Mouse (Mus musculus) cerebellum, adult 9-11 months (tissue): ENCODE results near the gene Hivep2.
A peak's percentile ranks its signal among the peaks of the same experiment; 100 is the strongest.

Experiments used
- DNase-seq: peaks from one replicate; pipeline ENCODE4 v3.0.0; 2022

Hivep2 gene

GRCm38 (mm10) chr10:13973563-13974179, 7.8 kb downstream of the Hivep2 start:
- DNase-seq, result peak; percentile 50

DNA sequence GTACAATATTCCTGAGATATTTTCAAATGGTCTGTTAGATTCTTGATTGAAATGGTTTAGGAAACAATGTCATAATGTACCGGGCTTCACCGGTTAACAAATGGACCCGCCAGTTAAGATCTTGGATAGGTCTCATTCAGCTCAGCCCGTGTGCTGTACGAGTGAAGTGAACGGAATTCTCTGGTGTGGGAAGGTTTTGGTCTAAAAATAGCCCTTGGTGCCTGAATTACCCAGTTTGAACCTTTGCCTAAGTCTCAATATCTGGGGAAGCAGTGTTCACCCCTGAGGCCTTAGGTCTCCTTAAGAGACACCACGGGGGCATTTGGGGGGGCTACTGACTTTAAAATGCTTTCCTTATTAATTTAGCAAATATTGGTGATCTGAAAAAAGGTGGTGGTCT, 8.6 kb downstream of the Hivep2 start:
- DNase-seq, result no peak

DNA sequence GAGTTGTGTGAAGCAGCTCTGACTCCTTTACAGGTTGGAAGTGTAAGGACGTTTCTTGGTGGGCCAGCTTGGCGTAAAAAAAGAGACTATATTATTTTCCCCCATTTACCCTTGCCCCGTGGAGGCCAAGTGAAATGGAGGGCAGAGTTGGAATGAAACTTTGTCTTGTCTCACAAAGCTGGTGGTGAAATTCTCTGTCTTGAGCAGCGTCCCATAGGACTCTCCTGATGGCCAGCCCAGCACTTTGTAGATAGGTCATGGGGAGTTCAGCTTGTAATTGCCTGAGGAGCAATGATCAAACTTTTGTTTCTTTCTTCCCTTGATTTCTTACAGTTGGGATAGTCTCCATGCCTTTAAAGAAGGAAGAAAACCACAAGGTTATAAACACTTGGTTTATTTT, 10.0 kb downstream of the Hivep2 start:
- DNase-seq, result no peak

DNA sequence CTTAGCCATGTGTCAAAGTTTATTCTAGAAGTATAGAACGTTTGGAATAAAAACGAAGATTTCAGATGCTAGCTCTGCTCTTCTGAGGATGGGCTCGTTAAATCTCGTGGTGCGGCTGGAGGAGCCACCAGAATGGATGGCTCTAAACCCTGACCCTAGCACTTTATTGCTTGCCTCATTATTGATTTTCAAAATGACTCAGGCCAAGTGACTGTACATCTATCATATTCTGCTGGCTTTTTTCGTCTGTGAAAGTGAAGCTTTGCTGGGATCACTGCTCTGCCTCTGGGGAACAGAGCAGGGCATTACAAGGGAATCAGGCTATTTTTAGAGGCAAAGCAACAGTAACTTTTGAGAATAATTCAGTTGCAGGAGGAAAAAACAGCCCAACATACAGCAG, 10.4 kb downstream of the Hivep2 start:
- no peak for DNase-seq

- DNase-seq, result no peak
These were observed 16.4 kb downstream of the Hivep2 start for GRCm38 (mm10) chr10:13982271-13982670.

DNA sequence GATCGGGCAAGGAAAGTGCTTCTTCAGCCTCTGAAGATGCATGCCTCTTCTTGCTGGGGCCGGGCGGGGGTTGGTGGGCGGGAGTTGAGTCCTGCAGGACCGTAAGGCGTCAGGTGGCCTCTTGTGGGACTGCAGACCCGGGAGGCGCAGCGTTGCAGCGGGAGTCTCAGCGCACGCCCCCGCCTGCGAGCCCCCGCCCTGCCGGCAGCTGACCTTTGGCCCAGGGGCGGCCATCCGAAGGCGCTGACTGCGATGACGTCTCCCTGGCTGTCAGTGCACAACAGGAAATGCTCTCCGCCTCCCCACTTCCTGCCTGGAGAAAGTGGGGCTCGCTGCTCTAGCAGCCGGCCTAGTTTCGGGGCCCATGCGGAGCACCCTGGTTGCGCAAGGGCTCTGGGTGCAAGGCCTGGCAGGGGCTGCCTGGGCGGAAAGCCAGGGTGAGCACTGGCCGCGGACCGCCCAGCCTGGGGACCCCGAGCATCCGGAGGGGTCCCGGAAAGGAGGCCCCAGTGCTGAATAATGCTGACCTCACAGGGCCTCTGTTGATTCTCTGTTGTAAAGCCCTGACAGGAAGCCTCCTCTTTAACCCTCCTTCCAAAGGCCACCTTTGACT, 17.0 kb downstream of the Hivep2 start:
- peak; percentile 74 for DNase-seq

- DNase-seq, result no peak
These were observed 17.8 kb downstream of the Hivep2 start for GRCm38 (mm10) chr10:13983631-13984030.

DNA sequence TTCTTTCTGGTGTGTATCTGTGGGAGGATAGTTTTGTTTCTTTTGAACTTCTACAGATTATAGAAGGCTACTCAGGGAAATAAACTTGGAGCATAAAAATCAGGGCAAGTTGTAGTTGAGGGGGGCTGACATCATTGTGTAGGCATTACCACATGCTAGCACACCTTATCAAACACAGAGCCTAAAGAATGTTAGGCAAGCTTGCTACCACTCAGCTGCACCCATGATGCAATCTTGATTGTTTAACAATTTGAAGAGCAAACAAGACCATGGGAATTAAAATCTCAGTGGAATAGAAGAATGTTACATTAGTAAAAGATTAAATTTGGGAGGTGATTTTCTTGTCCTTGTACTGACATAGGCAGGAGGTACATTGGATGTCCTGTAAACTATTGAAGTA, 18.4 kb downstream of the Hivep2 start:
- no peak for DNase-seq

DNA sequence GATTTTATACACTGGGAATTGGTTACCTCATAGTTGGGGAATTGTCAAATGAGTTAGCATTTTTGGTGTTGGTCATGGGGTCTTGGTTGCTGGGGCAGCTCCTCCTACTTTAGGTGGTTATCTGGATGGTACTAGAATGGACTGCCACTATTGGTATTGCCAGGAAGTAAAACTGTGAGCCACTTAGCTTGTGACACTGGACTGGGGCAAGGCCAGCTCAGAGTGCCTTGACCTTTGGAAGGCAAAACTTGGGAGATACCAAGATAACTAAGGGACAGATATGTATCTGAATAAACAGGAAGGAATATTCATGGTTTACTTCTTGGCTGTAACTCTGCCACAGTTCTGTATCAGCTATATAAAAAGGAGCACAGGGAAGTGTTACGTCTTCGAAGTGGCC, 20.7 kb downstream of the Hivep2 start:
- no peak for DNase-seq

DNA sequence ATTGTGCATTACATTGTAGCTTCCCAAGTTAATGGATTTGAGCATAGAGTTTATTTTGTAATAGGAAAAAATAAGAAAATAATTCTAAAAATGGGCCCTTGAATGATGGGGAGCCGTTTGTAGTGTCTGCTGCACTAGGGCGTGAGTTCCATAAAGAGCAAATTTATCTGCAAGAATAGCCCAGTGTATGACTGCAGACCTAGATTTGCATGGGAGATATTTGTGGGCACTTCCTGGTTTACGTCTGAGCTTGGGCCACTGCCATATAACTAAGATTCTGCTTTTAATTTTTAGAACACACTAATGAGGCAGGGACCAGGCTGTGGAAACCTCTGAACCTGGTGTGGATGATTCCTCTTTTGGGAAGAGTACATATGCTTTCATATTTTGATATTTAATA, 21.5 kb downstream of the Hivep2 start:
- no peak for DNase-seq

- DNase-seq, result no peak
These were observed 22.4 kb downstream of the Hivep2 start for GRCm38 (mm10) chr10:13988280-13988679.

GRCm38 (mm10) chr10:13988757-13989156, 22.9 kb downstream of the Hivep2 start:
- DNase-seq, result no peak

- DNase-seq, result no peak
These were observed 25.0 kb downstream of the Hivep2 start for GRCm38 (mm10) chr10:13990842-13991241.

- no peak for DNase-seq
These were observed 27.5 kb downstream of the Hivep2 start for GRCm38 (mm10) chr10:13993411-13993810.

DNA sequence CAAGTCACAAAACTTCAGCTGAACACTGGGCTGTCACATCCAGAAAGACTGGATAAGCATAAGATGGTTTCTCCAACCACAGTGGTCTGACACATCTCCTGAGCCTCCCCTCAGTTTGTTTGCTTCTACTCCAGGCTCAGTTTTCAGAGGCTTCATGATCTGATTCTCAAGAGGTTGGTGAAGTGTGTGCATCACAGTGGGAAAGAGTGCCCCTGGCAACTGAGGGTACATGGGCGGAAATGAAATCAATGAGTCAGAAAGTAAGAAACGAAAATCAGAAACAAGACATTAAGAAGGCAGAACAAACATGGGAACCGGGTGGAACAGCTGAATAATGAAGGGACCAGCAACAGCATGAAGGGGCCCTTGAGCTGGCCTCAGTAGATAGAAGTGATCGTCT, 31.5 kb downstream of the Hivep2 start:
- no peak for DNase-seq

- no peak for DNase-seq
These were observed 39.1 kb downstream of the Hivep2 start for GRCm38 (mm10) chr10:14004769-14005517.

DNA sequence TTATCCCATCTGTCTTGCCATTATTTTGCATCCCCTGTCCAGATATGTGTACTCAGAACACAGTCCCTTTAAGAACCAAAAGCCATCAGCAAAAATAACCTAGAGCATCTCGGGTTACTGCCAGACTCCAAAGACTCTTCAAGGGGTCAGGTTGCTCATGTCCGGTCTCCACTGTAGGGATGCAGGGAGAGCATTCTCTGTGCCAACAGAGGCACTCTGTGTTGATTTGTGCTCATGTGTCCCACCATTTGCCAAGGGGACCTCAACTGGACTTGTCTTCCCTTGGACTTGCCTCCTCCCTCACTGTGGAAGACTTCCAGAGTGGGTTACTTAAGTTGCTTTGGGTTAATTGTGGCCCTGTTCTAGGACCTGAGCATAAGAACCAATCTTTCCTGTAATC, 43.8 kb downstream of the Hivep2 start:
- peak; percentile 45 for DNase-seq

DNA sequence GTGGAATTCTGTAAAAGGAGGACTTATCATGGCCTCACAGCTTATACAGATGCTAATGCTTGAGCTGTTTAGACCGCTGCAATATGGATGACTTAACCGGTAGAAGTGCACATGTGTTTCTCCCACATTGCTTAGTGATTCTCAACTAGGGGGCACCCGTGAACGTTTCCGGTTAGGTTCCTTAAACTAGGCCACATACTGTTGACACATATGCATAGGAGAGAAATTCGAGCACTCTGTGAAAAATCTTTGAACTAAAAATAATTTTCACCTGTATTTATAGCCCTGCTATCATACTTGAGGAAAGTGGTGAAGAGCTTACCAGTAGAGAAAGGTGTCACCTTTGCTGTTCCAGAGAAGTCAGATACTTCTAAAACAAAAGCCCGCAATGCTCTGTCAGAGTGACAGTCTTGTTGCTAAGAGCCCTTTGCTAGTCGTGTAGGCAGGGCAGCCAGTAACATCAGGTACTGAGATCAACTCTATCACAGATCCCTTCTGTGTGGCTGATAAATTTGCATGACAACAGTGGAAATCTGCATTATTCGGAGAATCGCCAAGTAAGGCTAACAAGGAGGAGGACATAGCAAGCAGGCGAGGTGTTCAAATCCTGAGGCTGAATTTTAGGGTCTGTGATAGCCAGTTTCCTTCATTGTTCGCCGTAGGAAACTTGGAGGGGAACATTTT, 50.6 kb downstream of the Hivep2 start:
- DNase-seq, result no peak

DNA sequence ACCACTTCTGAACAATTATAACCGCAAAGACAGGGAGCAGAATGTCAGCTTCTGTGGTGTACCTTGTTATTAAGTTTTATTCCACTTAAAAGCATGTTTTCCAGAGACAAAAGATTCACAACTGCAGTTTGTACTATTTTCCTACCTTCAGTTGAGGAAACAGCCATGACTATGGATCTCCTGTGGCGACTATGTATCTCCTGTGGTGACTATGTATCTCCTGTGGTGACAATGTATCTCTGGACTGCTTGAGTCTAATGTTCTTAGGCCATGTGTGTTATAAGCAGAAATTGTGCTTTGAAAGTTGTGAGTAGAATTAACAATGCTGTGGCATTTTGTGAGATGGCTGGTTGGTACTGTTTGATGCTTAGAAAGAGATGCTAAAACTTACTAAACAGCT, 51.5 kb downstream of the Hivep2 start:
- DNase-seq, result no peak

- no peak for DNase-seq
These were observed 52.0 kb downstream of the Hivep2 start for GRCm38 (mm10) chr10:14017822-14018364.

DNA sequence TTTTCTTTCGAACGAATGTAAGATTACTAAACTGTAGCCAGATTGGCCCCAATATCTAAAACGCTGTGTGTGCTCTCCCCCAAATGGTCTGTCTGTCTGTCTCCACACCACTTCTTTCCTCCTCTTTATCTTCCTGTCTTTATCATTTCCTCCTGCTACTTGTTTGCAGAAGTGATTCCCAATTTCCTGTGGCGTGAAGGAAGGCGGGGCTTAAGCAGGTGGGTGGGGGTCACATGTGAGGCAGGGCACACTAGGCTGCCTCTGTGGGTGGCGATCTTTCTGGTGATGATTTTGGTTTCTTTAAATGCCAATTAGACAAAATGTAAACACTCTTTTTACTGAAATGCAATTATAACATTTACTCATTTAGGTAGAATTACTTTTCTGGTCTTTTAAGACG, 52.8 kb downstream of the Hivep2 start:
- no peak for DNase-seq

- no peak for DNase-seq
These were observed 53.3 kb downstream of the Hivep2 start for GRCm38 (mm10) chr10:14019198-14019597.

DNA sequence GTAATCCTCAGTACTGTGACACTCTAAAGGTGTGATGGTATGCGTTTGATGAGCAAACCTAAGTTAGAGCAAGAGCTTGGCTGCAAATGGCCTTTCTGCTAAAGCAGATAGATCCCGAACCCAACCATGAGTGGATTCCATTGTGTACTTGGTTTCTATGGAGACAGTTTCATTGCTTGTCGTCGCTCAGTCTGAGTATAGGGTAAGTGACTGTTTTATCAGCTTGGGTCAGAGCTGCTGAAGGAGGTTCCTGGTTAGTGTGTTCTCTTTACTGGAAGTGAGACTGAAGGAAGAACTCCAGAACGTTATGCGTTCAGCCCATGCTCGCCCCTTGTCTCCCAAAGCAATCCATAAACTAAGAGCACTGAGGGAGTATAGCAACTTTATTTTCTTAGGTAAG, 54.4 kb downstream of the Hivep2 start:
- no peak for DNase-seq

DNA sequence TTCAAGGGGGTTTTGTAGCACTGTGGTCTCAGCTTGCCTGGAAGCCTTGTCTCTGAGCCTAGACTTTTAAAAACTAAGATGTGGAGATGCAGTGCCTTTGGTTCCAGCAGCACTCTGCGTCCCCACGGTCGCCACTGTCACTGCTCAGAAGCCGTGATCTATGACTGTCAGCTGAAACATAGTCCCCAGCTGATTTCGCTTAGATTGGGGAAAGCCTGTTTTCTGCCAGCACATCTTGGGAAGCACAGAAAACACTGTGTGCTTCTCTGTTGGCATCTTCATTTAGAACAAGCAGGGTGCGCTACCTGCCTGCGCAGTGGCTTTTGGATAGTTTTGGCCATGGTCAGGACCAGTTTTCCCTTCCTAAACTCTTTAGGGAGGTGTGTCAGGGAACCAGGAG, 59.1 kb downstream of the Hivep2 start:
- DNase-seq, result no peak
